Mouse (Mus musculus) stomach, postnatal 0 days (tissue): Measurements from ENCODE around the gene Slc6a6.

Experiments used
- CTCF ChIP-seq: IDR thresholded peaks from 2 replicates; pipeline ENCODE4 v1.5.1; 2016; ENCODE audit warnings: antibody characterized with exemption, low read depth, mild to moderate bottlenecking, moderate library complexity
- EP300 ChIP-seq: optimal IDR thresholded peaks from 2 replicates; pipeline ENCODE3; 2016; ENCODE audit warnings: antibody characterized with exemption

- no peak for TF ChIP-seq CTCF
- no peak for TF ChIP-seq EP300
Observed at GRCm38 (mm10) chr6:91650255-91650654, 33.6 kb upstream of the Slc6a6 start.
